Mouse (Mus musculus) ES-Bruce4 (cell line): Measurements from ENCODE around the gene Tnf. TPM values are rescaled to one million over a fixed set of nuclear protein-coding genes. Genes with fewer than 3 reads are reported as not detected.

ENCODE experiments used
- H3K27ac ChIP-seq: 2 replicates; pipeline ENCODE4 v1.5.1; 2012; ENCODE audit warnings: low read length, inconsistent platforms; ENCODE audit not compliant: insufficient read depth
- H3K27me3 ChIP-seq: 2 replicates; pipeline ENCODE4 v1.6.1; 2012; ENCODE audit warnings: mild to moderate bottlenecking, low read length, inconsistent platforms; ENCODE audit not compliant: control insufficient read depth, poor library complexity, insufficient read depth, severe bottlenecking
- H3K36me3 ChIP-seq: 2 replicates; pipeline ENCODE4 v1.6.1; 2012; ENCODE audit warnings: inconsistent platforms, mild to moderate bottlenecking, low read length, moderate library complexity; ENCODE audit not compliant: control insufficient read depth, poor library complexity, insufficient read depth, severe bottlenecking
- H3K4me1 ChIP-seq: one replicate; pipeline ENCODE4 v1.8.1; 2011; ENCODE audit warnings: low read length; ENCODE audit not compliant: control insufficient read depth, insufficient read depth
- H3K4me3 ChIP-seq: 2 replicates; pipeline ENCODE4 v1.5.1; 2011; ENCODE audit warnings: low read depth, mild to moderate bottlenecking, low read length
- H3K9ac ChIP-seq: 2 replicates; pipeline ENCODE4 v1.6.1; 2012; ENCODE audit warnings: low read depth, mild to moderate bottlenecking, inconsistent platforms; ENCODE audit not compliant: poor library complexity, severe bottlenecking
- H3K9me3 ChIP-seq: replicated peaks from 2 replicates; pipeline ENCODE4 v1.6.1; 2012; ENCODE audit warnings: mild to moderate bottlenecking, low read length, inconsistent platforms; ENCODE audit not compliant: control insufficient read depth, poor library complexity, insufficient read depth, severe bottlenecking
- CTCF ChIP-seq: IDR thresholded peaks from one replicate; pipeline ENCODE4 v1.8.1; 2011; ENCODE audit warnings: low read depth, low read length
- EP300 ChIP-seq: IDR thresholded peaks from 2 replicates; pipeline ENCODE4 v1.6.1; 2011; ENCODE audit warnings: low read depth, low read length; ENCODE audit not compliant: insufficient read depth
- POLR2A ChIP-seq: IDR thresholded peaks from one replicate; pipeline ENCODE4 v1.8.1; 2011; ENCODE audit warnings: low read length; ENCODE audit not compliant: insufficient read depth
- polyA plus RNA-seq: library from polyadenylated mRNA; stranded (reverse); fragments of >200 nt; gene quantifications from 2 replicates; pipeline ENCODE4 v1.2.4, GENCODE M21; 2011; ENCODE audit warnings: low read depth; ENCODE audit not compliant: missing spikeins, insufficient read depth, insufficient read length

Tnf gene
- polyA plus RNA-seq, 1 experiment = not detected

- H3K36me3 ChIP-seq = peaks cover 90% of the 10 kb centered on the region
- H3K9me3 ChIP-seq = no peaks in the 10 kb centered on the region
- no peak overlapping the region for H3K9ac ChIP-seq
- H3K4me3 ChIP-seq = no peak overlapping the region
- no peak overlapping the region for H3K27ac ChIP-seq
- H3K4me1 ChIP-seq = no peaks in the 10 kb centered on the region
- no peaks in the 10 kb centered on the region for H3K27me3 ChIP-seq
- TF ChIP-seq CTCF (no peak), POLR2A (no peak), EP300 (no peak)
Observed at GRCm38 (mm10) chr17:35152121-35152520, 49.7 kb downstream of the Tnf start.

Other genes starting within 250 kb of the Tnf start
- 2.6 and 3.0 TPM in 2 replicates for gene Hspa1b, start 242.8 kb downstream of the Tnf start, polyA plus RNA-seq
- not detected in 2 replicates for gene Gm20481, start 232.1 kb downstream of the Tnf start, polyA plus RNA-seq
- 1.9 and 2.5 TPM in 2 replicates for gene Hspa1a, start 229.9 kb downstream of the Tnf start, polyA plus RNA-seq
- 0.25 TPM in 1 of 2 replicates, not detected in the other for gene Hspa1l, start 229.3 kb downstream of the Tnf start, polyA plus RNA-seq
- 163 and 166 TPM in 2 replicates for gene Lsm2, start 220.1 kb downstream of the Tnf start, polyA plus RNA-seq
- 108 and 123 TPM in 2 replicates for gene Vars, start 201.0 kb downstream of the Tnf start, polyA plus RNA-seq
- 0.30 and 0.33 TPM in 2 replicates for gene Vwa7, start 185.4 kb downstream of the Tnf start, polyA plus RNA-seq
- 1.7 and 3.9 TPM in 2 replicates for gene Sapcd1, start 174.0 kb downstream of the Tnf start, polyA plus RNA-seq
- 6.7 and 7.4 TPM in 2 replicates for gene Msh5, start 155.3 kb downstream of the Tnf start, polyA plus RNA-seq
- gene Clic1, start 152.0 kb downstream of the Tnf start, polyA plus RNA-seq = 173 and 182 TPM in 2 replicates
- 92.5 and 101 TPM in 2 replicates for gene Ddah2, start 143.0 kb downstream of the Tnf start, polyA plus RNA-seq
- gene Ly6g6c, start 136.6 kb downstream of the Tnf start, polyA plus RNA-seq = 3.7 and 4.0 TPM in 2 replicates
- gene Mpig6b, start 135.8 kb downstream of the Tnf start, polyA plus RNA-seq = 2.8 and 3.3 TPM in 2 replicates
- gene Ly6g6e, start 125.1 kb downstream of the Tnf start, polyA plus RNA-seq = 27.5 and 31.2 TPM in 2 replicates
- 1.3 and 1.9 TPM in 2 replicates for gene Ly6g6d, start 123.9 kb downstream of the Tnf start, polyA plus RNA-seq
- not detected in 2 replicates for gene Ly6g6f, start 116.4 kb downstream of the Tnf start, polyA plus RNA-seq
- gene Abhd16a, start 112.7 kb downstream of the Tnf start, polyA plus RNA-seq = 12.7 and 15.6 TPM in 2 replicates
- gene Ly6g5c, start 93.7 kb downstream of the Tnf start, polyA plus RNA-seq = not detected in 2 replicates
- gene Ly6g5b, start 86.6 kb downstream of the Tnf start, polyA plus RNA-seq = not detected in 2 replicates
- gene Gpank1, start 80.6 kb downstream of the Tnf start, polyA plus RNA-seq = 18.9 and 19.1 TPM in 2 replicates
- 146 and 173 TPM in 2 replicates for gene Csnk2b, start 80.0 kb downstream of the Tnf start, polyA plus RNA-seq
- 4.3 and 8.1 TPM in 2 replicates for gene D17H6S53E, start 75.6 kb downstream of the Tnf start, polyA plus RNA-seq
- not detected in 2 replicates for gene Apom, start 70.0 kb downstream of the Tnf start, polyA plus RNA-seq
- gene Bag6, start 66.8 kb downstream of the Tnf start, polyA plus RNA-seq = 231 and 262 TPM in 2 replicates
- 236 and 256 TPM in 2 replicates for gene Prrc2a, start 37.1 kb downstream of the Tnf start, polyA plus RNA-seq
- gene Aif1, start 25.9 kb downstream of the Tnf start, polyA plus RNA-seq = 2.1 TPM in 1 of 2 replicates, not detected in the other
- 2.3 and 2.5 TPM in 2 replicates for gene Lst1, start 13.6 kb downstream of the Tnf start, polyA plus RNA-seq
- 10.7 and 14.2 TPM in 2 replicates for gene Ltb, start 7.6 kb downstream of the Tnf start, polyA plus RNA-seq
- 0.64 TPM in 1 of 2 replicates, not detected in the other for gene Lta, start 3.3 kb upstream of the Tnf start, polyA plus RNA-seq
- not detected in 2 replicates for gene Gm16181, start 18.8 kb upstream of the Tnf start, polyA plus RNA-seq
- 2.3 and 4.2 TPM in 2 replicates for gene Atp6v1g2, start 31.7 kb upstream of the Tnf start, polyA plus RNA-seq
- gene Nfkbil1, start 33.8 kb upstream of the Tnf start, polyA plus RNA-seq = 7.9 and 12.5 TPM in 2 replicates
- gene Ddx39b, start 39.7 kb upstream of the Tnf start, polyA plus RNA-seq = 245 and 258 TPM in 2 replicates
- 19.8 and 23.1 TPM in 2 replicates for gene H2-D1, start 60.7 kb upstream of the Tnf start, polyA plus RNA-seq
- gene H2-Q1, start 118.4 kb upstream of the Tnf start, polyA plus RNA-seq = not detected in 2 replicates
- gene H2-Q2, start 140.2 kb upstream of the Tnf start, polyA plus RNA-seq = 5.6 and 5.8 TPM in 2 replicates
- gene H2-Q4, start 177.6 kb upstream of the Tnf start, polyA plus RNA-seq = 10.0 and 11.6 TPM in 2 replicates
- gene H2-Q6, start 222.8 kb upstream of the Tnf start, polyA plus RNA-seq = 2.1 and 2.2 TPM in 2 replicates
- gene H2-Q7, start 237.1 kb upstream of the Tnf start, polyA plus RNA-seq = 4.9 and 5.0 TPM in 2 replicates